Mouse (Mus musculus) heart, embryonic 14.5 days (tissue): ENCODE results near the gene Cort. TPM values are rescaled to one million over a fixed set of nuclear protein-coding genes. Genes with fewer than 3 reads are reported as not detected.
"Not testable (repeated sequence)": the region's sequence is repeated elsewhere in the genome, so short reads cannot be mapped to it uniquely, and the experiment has no call there.

ENCODE experiments used
- ATAC-seq: fragments of 200-750 bp; cut with Nextera tagmentation; 2 replicates; pipeline ENCODE4 v1.8.0; 2017; ENCODE audit warnings: low read depth, moderate TSS enrichment; ENCODE audit not compliant: insufficient number of reproducible peaks, insufficient read depth, low FRiP score
- H3K27ac ChIP-seq, 2 experiments: fragments of 200-500 bp in 1 of 2; fragments of 300-500 bp in 1 of 2; sonication (generic) in 1 of 2; replicated peaks in 1 of 2; 2 replicates each; pipeline ENCODE4 v1.5.1; 2012 to 2014; ENCODE audit warnings: low read depth in 2 of 2, low read length in 2 of 2, control low read depth in 1 of 2, mild to moderate bottlenecking in 1 of 2, mixed read lengths in 1 of 2; ENCODE audit not compliant: control insufficient read depth in 1 of 2, insufficient read depth in 1 of 2
- H3K27me3 ChIP-seq: fragments of 300-500 bp; sonication (generic); 2 replicates; pipeline ENCODE4 v1.6.1; 2014; ENCODE audit warnings: mild to moderate bottlenecking, low read length, control low read depth; ENCODE audit not compliant: control insufficient read depth, insufficient read depth
- H3K36me3 ChIP-seq: fragments of 300-500 bp; sonication (generic); 2 replicates; pipeline ENCODE4 v1.6.1; 2014; ENCODE audit warnings: mild to moderate bottlenecking, control low read depth, low read length, mixed read lengths; ENCODE audit not compliant: control insufficient read depth, insufficient read depth
- H3K4me1 ChIP-seq, 2 experiments: fragments of 200-500 bp in 1 of 2; fragments of 300-500 bp in 1 of 2; sonication (generic) in 1 of 2; 2 replicates each; pipeline ENCODE4 v1.6.1; 2012 to 2014; ENCODE audit warnings: low read length in 2 of 2, control low read depth in 1 of 2, mixed read lengths in 1 of 2; ENCODE audit not compliant: control insufficient read depth in 2 of 2, insufficient read depth in 2 of 2
- H3K4me2 ChIP-seq: fragments of 300-500 bp; sonication (generic); 2 replicates; pipeline ENCODE4 v1.6.1; 2014; ENCODE audit warnings: mild to moderate bottlenecking, low read length
- H3K4me3 ChIP-seq, 2 experiments: fragments of 200-500 bp in 1 of 2; fragments of 300-500 bp in 1 of 2; sonication (generic) in 1 of 2; 2 replicates each; pipeline ENCODE4 v1.5.1; 2012 to 2014; ENCODE audit warnings: low read length in 2 of 2, mild to moderate bottlenecking in 2 of 2, control low read depth in 1 of 2, low read depth in 1 of 2, moderate library complexity in 1 of 2; ENCODE audit not compliant: control insufficient read depth in 1 of 2, insufficient read depth in 1 of 2
- H3K9ac ChIP-seq: fragments of 300-500 bp; sonication (generic); 2 replicates; pipeline ENCODE4 v1.6.1; 2014; ENCODE audit warnings: mild to moderate bottlenecking, low read length
- H3K9me3 ChIP-seq: fragments of 300-500 bp; sonication (generic); 2 replicates; pipeline ENCODE4 v1.6.1; 2016; ENCODE audit warnings: low read length, control low read depth; ENCODE audit not compliant: control insufficient read depth
- WGBS: fragments of 180-500 bp; shearing (Covaris S2); extraction: QIAGEN DNeasy Blood & Tissue Kit; methylation state at CpG from one replicate; pipeline ENCODE4 v1.1.7; 2014; 5-methylcytosine and 5-hydroxymethylcytosine counted together
- polyA plus RNA-seq: library from polyadenylated mRNA; unstranded; fragments of >200 nt; fragmentation: Nextera tagmentation; extraction: Ambion mirVana; gene quantifications from 2 replicates; pipeline ENCODE4 v1.2.1, GENCODE M21; 2014

The Cort gene
- 0.31 and 0.53 TPM in 2 replicates for polyA plus RNA-seq

DNA sequence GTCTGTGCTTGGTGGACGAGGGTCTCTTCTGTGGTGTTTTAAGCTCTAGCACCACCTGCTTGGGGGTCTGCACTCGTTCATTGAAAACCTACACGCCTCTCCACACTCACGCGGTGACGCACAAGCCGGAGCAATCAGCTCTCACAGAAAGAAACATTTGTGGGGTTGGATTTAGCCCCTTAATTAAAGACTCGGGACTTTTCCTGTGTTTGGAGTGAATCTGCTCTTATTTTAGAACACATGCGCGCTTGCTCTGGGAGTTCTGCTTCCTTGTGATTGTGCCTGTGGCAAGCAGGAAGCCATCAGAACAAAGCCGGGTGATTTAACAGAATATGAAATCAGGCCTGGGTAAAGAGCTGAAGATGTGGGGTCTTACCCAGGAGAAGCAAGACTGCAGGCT lies at the start of gene Cort:
Cort (minus strand) TSS at position 101 of the 400 bp plus-strand sequence.
- Histone ChIP-seq H3K4me3 (no peak within 1 kb of the TSS), H3K27me3 (no peaks in the 10 kb centered on the region), H3K36me3 (peaks cover 50% of the 10 kb centered on the region), H3K9ac (no peak within 1 kb of the TSS), H3K4me2 (no peak within 1 kb of the TSS), H3K27ac (no peak within 1 kb of the TSS), H3K9me3 (no peaks in the 10 kb centered on the region), H3K4me1 (peaks cover 0 to 5% of the 10 kb centered on the region in 2 experiments; a peak in 2 of 4 replicates)
- 77% methylated on average over 11 of the region's 11 CpGs for WGBS
- ATAC-seq = no peak

DNA sequence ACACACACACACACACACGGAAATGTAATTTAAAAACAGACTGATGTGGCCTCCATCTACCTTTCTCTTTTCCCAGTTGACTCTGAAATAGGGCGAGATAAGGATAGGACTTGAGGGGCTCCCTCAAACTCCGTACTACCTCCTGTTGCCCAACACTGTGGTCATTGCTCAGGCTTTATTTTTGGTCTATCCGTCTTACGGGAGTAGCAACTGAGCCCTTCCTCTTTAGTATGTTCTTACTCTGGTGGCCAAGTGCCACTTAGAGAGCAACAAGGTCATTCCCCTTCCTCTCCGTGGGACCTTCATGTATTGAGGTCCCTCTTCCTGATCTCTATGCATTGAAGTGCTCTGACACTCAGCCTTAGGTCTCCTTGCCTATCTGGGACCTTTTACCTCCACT lies 47.1 kb upstream of the Cort start:
- 71% methylated on average over 6 of the region's 6 CpGs for WGBS
- no peak overlapping the region for H3K4me3 ChIP-seq
- H3K27me3 ChIP-seq = no peaks in the 10 kb centered on the region
- no peak overlapping the region for H3K27ac ChIP-seq
- H3K9me3 ChIP-seq = no peaks in the 10 kb centered on the region
- peaks cover 16% of the 10 kb centered on the region for H3K36me3 ChIP-seq
- H3K4me2 ChIP-seq = no peak overlapping the region
- H3K4me1 ChIP-seq = peaks cover 0 to 10% of the 10 kb centered on the region in 2 experiments; a peak in 1 of 4 replicates
- no peak for ATAC-seq
- no peak overlapping the region for H3K9ac ChIP-seq

DNA sequence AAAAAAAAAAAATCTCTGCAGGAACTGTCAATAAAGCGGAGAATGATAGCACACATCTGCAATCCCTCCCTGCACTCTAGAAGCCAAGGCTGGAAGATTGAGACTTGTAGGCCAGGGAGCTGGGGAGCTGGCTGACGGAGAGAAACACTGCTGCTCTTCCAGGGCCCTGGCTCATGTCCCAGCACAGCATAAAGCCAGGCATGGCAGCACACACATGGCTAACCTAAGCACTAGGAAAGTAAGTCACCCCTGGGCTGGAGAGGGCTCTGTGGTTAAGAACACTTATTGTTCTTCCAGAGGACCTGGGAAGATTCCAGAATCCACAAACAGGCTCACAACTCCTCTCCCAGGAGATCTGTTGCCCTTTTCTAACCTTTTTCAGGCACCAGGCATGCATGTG lies 46.1 kb upstream of the Cort start:
- Histone ChIP-seq H3K4me1 (peaks cover 0 to 10% of the 10 kb centered on the region in 2 experiments; a peak in 1 of 4 replicates), H3K4me3 (no peak overlapping the region), H3K27ac (peak overlapping the region in 1 of 2 experiments; percentile 56; a peak in 1 of 4 replicates), H3K4me2 (no peak overlapping the region), H3K36me3 (peaks cover 10% of the 10 kb centered on the region), H3K9ac (no peak overlapping the region), H3K27me3 (no peaks in the 10 kb centered on the region), H3K9me3 (no peaks in the 10 kb centered on the region)
- WGBS = 54% methylated on average over 2 of the region's 2 CpGs
- no peak for ATAC-seq

DNA sequence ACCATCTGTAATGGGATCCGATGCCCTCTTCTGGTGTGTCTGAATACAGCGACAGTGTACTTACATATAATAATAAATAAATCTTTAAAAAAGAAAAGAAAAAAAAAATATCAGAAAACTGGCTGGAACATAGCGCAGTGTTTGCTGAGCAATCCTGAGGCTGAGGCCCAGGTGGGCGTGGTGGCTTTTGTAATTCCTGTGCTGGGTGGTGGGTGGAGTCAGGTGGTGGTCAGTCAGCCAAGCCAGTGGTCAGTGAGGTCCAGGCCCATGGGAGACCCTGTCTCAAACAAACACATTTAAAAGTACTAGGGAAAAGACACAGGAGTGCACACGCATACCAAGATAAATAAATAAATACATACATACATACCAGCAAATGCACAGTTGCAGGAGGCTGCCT lies 45.5 kb upstream of the Cort start:
- no peak overlapping the region for H3K4me3 ChIP-seq
- H3K27ac ChIP-seq = 0 out of 4 replicates have a peak overlapping the region, but pooled peaks of 1 of the 2 experiments have one; percentile 56
- H3K36me3 ChIP-seq = peaks cover 10% of the 10 kb centered on the region
- H3K9ac ChIP-seq = no peak overlapping the region
- peaks cover 0 to 10% of the 10 kb centered on the region in 2 experiments; a peak in 1 of 4 replicates for H3K4me1 ChIP-seq
- no peak overlapping the region for H3K4me2 ChIP-seq
- no peaks in the 10 kb centered on the region for H3K27me3 ChIP-seq
- no peak for ATAC-seq
- H3K9me3 ChIP-seq = no peaks in the 10 kb centered on the region
- 93% methylated on average over 5 of the region's 5 CpGs for WGBS

DNA sequence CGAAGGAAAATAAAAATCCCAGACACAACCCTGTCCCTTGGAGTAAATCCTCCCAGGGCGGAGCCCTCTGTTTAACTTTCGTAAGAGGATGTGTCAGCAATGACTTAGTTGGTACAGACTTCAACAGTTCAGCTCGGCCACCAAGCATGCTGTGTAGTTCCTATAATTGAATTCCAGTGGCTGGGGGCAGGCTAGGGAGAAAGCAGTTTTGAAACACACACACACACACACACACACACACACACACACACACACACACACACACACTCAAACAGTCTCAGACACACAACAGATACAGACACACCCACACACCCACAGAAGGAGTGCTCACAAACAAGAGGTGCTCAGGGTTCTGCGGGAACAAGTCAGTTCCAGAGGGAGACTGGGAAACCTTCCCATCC lies 45.0 kb upstream of the Cort start:
- Histone ChIP-seq H3K9ac (no peak overlapping the region), H3K9me3 (no peaks in the 10 kb centered on the region), H3K4me2 (no peak overlapping the region), H3K27ac (no peak overlapping the region), H3K27me3 (no peaks in the 10 kb centered on the region), H3K36me3 (peaks cover 10% of the 10 kb centered on the region), H3K4me3 (no peak overlapping the region), H3K4me1 (peaks cover 0 to 10% of the 10 kb centered on the region in 2 experiments; a peak in 1 of 4 replicates)
- no peak for ATAC-seq
- WGBS = 72% methylated on average over 5 of the region's 5 CpGs

DNA sequence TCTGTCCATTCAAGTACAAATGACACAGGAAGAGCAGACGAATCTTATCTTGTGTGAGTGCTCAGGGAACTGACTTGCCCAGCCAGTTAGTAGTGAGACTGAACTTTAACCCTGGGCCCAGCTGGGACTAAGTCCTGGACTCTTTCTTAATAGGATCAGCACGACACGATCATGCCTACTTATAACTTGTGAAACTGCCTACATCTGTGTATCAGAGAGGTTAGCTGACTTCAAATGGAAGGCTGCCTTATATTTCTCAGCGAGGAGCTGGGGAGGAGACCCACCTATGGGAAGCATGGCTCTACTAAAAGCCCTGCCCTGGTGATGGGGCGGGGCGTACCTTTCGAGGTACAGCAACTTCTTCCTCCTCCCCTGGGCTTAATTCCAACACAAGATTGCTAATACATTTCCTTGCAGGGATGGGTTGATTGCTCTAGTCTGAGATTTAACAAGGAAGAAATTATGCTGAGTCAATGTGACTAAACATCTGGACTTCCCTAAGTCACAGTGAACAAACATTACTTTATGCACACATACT lies 43.9 kb upstream of the Cort start:
- WGBS = 58% methylated on average over 7 of the region's 7 CpGs
- ATAC-seq = no peak
- Histone ChIP-seq H3K9ac (no peak overlapping the region), H3K4me3 (no peak overlapping the region), H3K9me3 (no peaks in the 10 kb centered on the region), H3K4me1 (peaks cover under 1 to 15% of the 10 kb centered on the region in 2 experiments; a peak in 3 of 4 replicates), H3K36me3 (peaks cover 4% of the 10 kb centered on the region; the same call in 1 of the 2 replicates), H3K27ac (no peak overlapping the region), H3K27me3 (no peaks in the 10 kb centered on the region), H3K4me2 (no peak overlapping the region)

DNA sequence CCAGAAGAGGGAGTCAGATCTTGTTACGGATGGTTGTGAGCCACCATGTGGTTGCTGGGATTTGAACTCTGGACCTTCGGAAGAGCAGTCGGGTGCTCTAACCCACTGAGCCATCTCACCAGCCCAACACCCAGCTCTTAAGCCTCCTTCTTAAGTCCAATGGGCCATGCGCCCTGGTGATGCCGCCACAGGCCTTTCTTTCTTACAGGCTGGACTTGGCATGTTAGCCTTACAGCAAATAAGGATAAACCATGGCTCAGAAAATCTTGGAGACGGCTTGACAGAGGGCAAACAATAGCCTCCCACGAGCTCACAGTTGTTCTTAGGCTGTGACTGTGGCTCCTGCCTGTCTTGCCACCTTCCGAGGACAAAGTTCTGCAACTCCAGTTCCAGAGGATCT lies 43.4 kb upstream of the Cort start:
- not testable (repeated sequence) for H3K4me3 ChIP-seq, H3K36me3 ChIP-seq, H3K27me3 ChIP-seq, H3K27ac ChIP-seq, ATAC-seq, H3K9me3 ChIP-seq, H3K4me2 ChIP-seq, H3K9ac ChIP-seq
- H3K4me1 ChIP-seq = peaks cover 6 to 21% of the 10 kb centered on the region in 2 experiments
- 73% methylated on average over 7 of the region's 8 CpGs for WGBS

DNA sequence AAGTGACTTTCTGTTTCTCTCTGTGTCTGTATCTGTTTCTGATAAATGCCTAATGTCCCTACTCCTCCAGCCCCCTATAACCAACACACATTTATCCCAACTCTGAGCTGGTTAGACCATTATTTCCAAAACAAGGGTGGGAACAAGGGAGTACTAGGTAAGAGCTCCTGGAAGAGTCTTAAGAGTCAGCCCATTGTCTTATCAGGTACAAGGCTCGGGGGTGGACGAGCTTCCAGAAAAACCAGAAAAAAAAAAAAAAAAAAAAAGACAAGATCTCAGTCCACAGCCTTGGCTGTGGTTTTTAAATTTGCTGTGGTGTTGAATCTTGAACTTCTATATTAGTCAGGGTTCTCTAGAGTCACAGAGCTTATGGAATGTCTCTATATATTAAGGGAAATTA lies 41.5 kb upstream of the Cort start:
- H3K4me1 ChIP-seq = peaks cover 7 to 20% of the 10 kb centered on the region in 2 experiments
- peak overlapping the region; percentile 69 for H3K4me2 ChIP-seq
- no peaks in the 10 kb centered on the region for H3K27me3 ChIP-seq
- H3K27ac ChIP-seq = no peak overlapping the region
- ATAC-seq = no peak
- H3K9ac ChIP-seq = no peak overlapping the region
- H3K36me3 ChIP-seq = peaks cover 20% of the 10 kb centered on the region
- WGBS = 41% methylated on average over 2 of the region's 2 CpGs
- no peaks in the 10 kb centered on the region for H3K9me3 ChIP-seq
- H3K4me3 ChIP-seq = no peak overlapping the region
